Mouse (Mus musculus): Measurements from ENCODE around the gene Echdc2. TPM values are rescaled to one million over a fixed set of nuclear protein-coding genes. Genes with fewer than 3 reads are reported as not detected.
"Not testable (repeated sequence)": the region's sequence is repeated elsewhere in the genome, so short reads cannot be mapped to it uniquely, and the experiment has no call there.

Echdc2 gene
- polyA plus RNA-seq, 1 experiment from 2014 or later = 24.2 TPM

- no peak for ATAC-seq (ENCODE audit: low read depth)
- Histone ChIP-seq H3K4me1 (ENCODE audit: control insufficient read depth, low read depth, low read length) (no peaks in the 10 kb centered on the region), H3K27ac (ENCODE audit: low read length) (no peak overlapping the region), H3K9ac (ENCODE audit: low read depth, low read length) (no peak overlapping the region), H3K4me3 (ENCODE audit: low read depth, low read length) (no peak overlapping the region), H3K9me3 (replicated peaks; ENCODE audit: control insufficient read depth, low read length) (no peaks in the 10 kb centered on the region), H3K4me2 (ENCODE audit: low read depth, low read length) (no peak overlapping the region), H3K27me3 (ENCODE audit: control insufficient read depth, insufficient read depth, low read depth, low read length) (no peaks in the 10 kb centered on the region), H3K36me3 (ENCODE audit: control insufficient read depth, insufficient read depth) (no peaks in the 10 kb centered on the region)
- WGBS (ENCODE audit: insufficient replicate concordance) = 60% methylated on average over 3 of the region's 3 CpGs
Measured at GRCm38 (mm10) chr4:108130452-108130851, 34.8 kb upstream of the Echdc2 start.

GRCm38 (mm10) chr4:108136938-108137337, 28.3 kb upstream of the Echdc2 start:
- WGBS (ENCODE audit: insufficient replicate concordance) = 74% methylated on average over 5 of the region's 5 CpGs
- Histone ChIP-seq H3K4me3 (ENCODE audit: low read depth, low read length) (no peak overlapping the region), H3K4me1 (ENCODE audit: control insufficient read depth, low read depth, low read length) (no peaks in the 10 kb centered on the region), H3K9me3 (replicated peaks; ENCODE audit: control insufficient read depth, low read length) (no peaks in the 10 kb centered on the region), H3K27ac (ENCODE audit: low read length) (no peak overlapping the region), H3K4me2 (ENCODE audit: low read depth, low read length) (no peak overlapping the region), H3K9ac (ENCODE audit: low read depth, low read length) (no peak overlapping the region), H3K36me3 (ENCODE audit: control insufficient read depth, insufficient read depth) (no peaks in the 10 kb centered on the region), H3K27me3 (ENCODE audit: control insufficient read depth, insufficient read depth, low read depth, low read length) (no peaks in the 10 kb centered on the region)
- no peak for ATAC-seq (ENCODE audit: low read depth)

- H3K27ac ChIP-seq (ENCODE audit: low read length); H3K4me1 ChIP-seq (ENCODE audit: control insufficient read depth, low read depth, low read length); H3K4me3 ChIP-seq (ENCODE audit: low read depth, low read length); H3K9me3 ChIP-seq (replicated peaks; ENCODE audit: control insufficient read depth, low read length); H3K9ac ChIP-seq (ENCODE audit: low read depth, low read length); H3K27me3 ChIP-seq (ENCODE audit: control insufficient read depth, insufficient read depth, low read depth, low read length); H3K4me2 ChIP-seq (ENCODE audit: low read depth, low read length); ATAC-seq (ENCODE audit: low read depth); H3K36me3 ChIP-seq (ENCODE audit: control insufficient read depth, insufficient read depth): not testable (repeated sequence)
- WGBS (ENCODE audit: insufficient replicate concordance) = 64% methylated on average over 2 of the region's 2 CpGs
Measured at GRCm38 (mm10) chr4:108143178-108143577, 22.1 kb upstream of the Echdc2 start.

- no peaks in the 10 kb centered on the region for H3K36me3 ChIP-seq (ENCODE audit: control insufficient read depth, insufficient read depth)
- H3K4me1 ChIP-seq (ENCODE audit: control insufficient read depth, low read depth, low read length) = no peaks in the 10 kb centered on the region
- H3K9me3 ChIP-seq (replicated peaks; ENCODE audit: control insufficient read depth, low read length) = no peaks in the 10 kb centered on the region
- no peak overlapping the region for H3K9ac ChIP-seq (ENCODE audit: low read depth, low read length)
- no peak overlapping the region for H3K27ac ChIP-seq (ENCODE audit: low read length)
- H3K4me2 ChIP-seq (ENCODE audit: low read depth, low read length) = no peak overlapping the region
- no peak overlapping the region for H3K4me3 ChIP-seq (ENCODE audit: low read depth, low read length)
- H3K27me3 ChIP-seq (ENCODE audit: control insufficient read depth, insufficient read depth, low read depth, low read length) = no peaks in the 10 kb centered on the region
- no peak for ATAC-seq (ENCODE audit: low read depth)
Measured at GRCm38 (mm10) chr4:108143778-108144177, 21.5 kb upstream of the Echdc2 start.

- Histone ChIP-seq H3K4me2 (ENCODE audit: low read depth, low read length) (no peak within 1 kb of the TSS), H3K4me3 (ENCODE audit: low read depth, low read length) (no peak within 1 kb of the TSS), H3K4me1 (ENCODE audit: control insufficient read depth, low read depth, low read length) (no peaks in the 10 kb centered on the region), H3K27ac (ENCODE audit: low read length) (no peak within 1 kb of the TSS), H3K36me3 (ENCODE audit: control insufficient read depth, insufficient read depth) (no peaks in the 10 kb centered on the region), H3K27me3 (ENCODE audit: control insufficient read depth, insufficient read depth, low read depth, low read length) (no peaks in the 10 kb centered on the region), H3K9me3 (replicated peaks; ENCODE audit: control insufficient read depth, low read length) (no peaks in the 10 kb centered on the region), H3K9ac (ENCODE audit: low read depth, low read length) (no peak within 1 kb of the TSS)
- ATAC-seq (ENCODE audit: low read depth) = no peak
- WGBS (ENCODE audit: insufficient replicate concordance) = 76% methylated on average over 1 of the region's 1 CpGs
Measured at GRCm38 (mm10) chr4:108144880-108145279, 20.4 kb upstream of the Echdc2 start, which contains the start of gene Scp2. Scp2 (minus strand) TSS chr4:108144998.

- H3K4me1 ChIP-seq (ENCODE audit: control insufficient read depth, low read depth, low read length); ATAC-seq (ENCODE audit: low read depth); H3K27me3 ChIP-seq (ENCODE audit: control insufficient read depth, insufficient read depth, low read depth, low read length); H3K4me3 ChIP-seq (ENCODE audit: low read depth, low read length); H3K9ac ChIP-seq (ENCODE audit: low read depth, low read length); H3K36me3 ChIP-seq (ENCODE audit: control insufficient read depth, insufficient read depth); H3K4me2 ChIP-seq (ENCODE audit: low read depth, low read length); H3K27ac ChIP-seq (ENCODE audit: low read length); H3K9me3 ChIP-seq (replicated peaks; ENCODE audit: control insufficient read depth, low read length): not testable (repeated sequence)
- WGBS (ENCODE audit: insufficient replicate concordance) = 37% methylated on average over 3 of the region's 3 CpGs
Measured at GRCm38 (mm10) chr4:108145554-108145953, 19.7 kb upstream of the Echdc2 start.

- not testable (repeated sequence) for H3K27ac ChIP-seq (ENCODE audit: low read length); H3K4me1 ChIP-seq (ENCODE audit: control insufficient read depth, low read depth, low read length); H3K9ac ChIP-seq (ENCODE audit: low read depth, low read length); ATAC-seq (ENCODE audit: low read depth); H3K36me3 ChIP-seq (ENCODE audit: control insufficient read depth, insufficient read depth); H3K4me3 ChIP-seq (ENCODE audit: low read depth, low read length); H3K27me3 ChIP-seq (ENCODE audit: control insufficient read depth, insufficient read depth, low read depth, low read length); H3K4me2 ChIP-seq (ENCODE audit: low read depth, low read length); H3K9me3 ChIP-seq (replicated peaks; ENCODE audit: control insufficient read depth, low read length)
- 71% methylated on average over 1 of the region's 1 CpGs for WGBS (ENCODE audit: insufficient replicate concordance)
Measured at GRCm38 (mm10) chr4:108155141-108155540, 10.1 kb upstream of the Echdc2 start.

GRCm38 (mm10) chr4:108161936-108162335, 3.3 kb upstream of the Echdc2 start:
- 64% methylated on average over 8 of the region's 8 CpGs for WGBS (ENCODE audit: insufficient replicate concordance)
- no peaks in the 10 kb centered on the region for H3K9me3 ChIP-seq (replicated peaks; ENCODE audit: control insufficient read depth, low read length)
- no peaks in the 10 kb centered on the region for H3K36me3 ChIP-seq (ENCODE audit: control insufficient read depth, insufficient read depth)
- H3K27ac ChIP-seq (ENCODE audit: low read length) = no peak overlapping the region
- no peak overlapping the region for H3K4me2 ChIP-seq (ENCODE audit: low read depth, low read length)
- H3K27me3 ChIP-seq (ENCODE audit: control insufficient read depth, insufficient read depth, low read depth, low read length) = peaks cover 14% of the 10 kb centered on the region
- H3K4me1 ChIP-seq (ENCODE audit: control insufficient read depth, low read depth, low read length) = no peaks in the 10 kb centered on the region
- no peak overlapping the region for H3K4me3 ChIP-seq (ENCODE audit: low read depth, low read length)
- H3K9ac ChIP-seq (ENCODE audit: low read depth, low read length) = no peak overlapping the region
- ATAC-seq (ENCODE audit: low read depth) = no peak

- Histone ChIP-seq H3K4me3 (ENCODE audit: low read depth, low read length) (no peak overlapping the region), H3K4me1 (ENCODE audit: control insufficient read depth, low read depth, low read length) (no peaks in the 10 kb centered on the region), H3K36me3 (ENCODE audit: control insufficient read depth, insufficient read depth) (no peaks in the 10 kb centered on the region), H3K4me2 (ENCODE audit: low read depth, low read length) (no peak overlapping the region), H3K9ac (ENCODE audit: low read depth, low read length) (no peak overlapping the region), H3K9me3 (replicated peaks; ENCODE audit: control insufficient read depth, low read length) (no peaks in the 10 kb centered on the region), H3K27ac (ENCODE audit: low read length) (no peak overlapping the region), H3K27me3 (ENCODE audit: control insufficient read depth, insufficient read depth, low read depth, low read length) (peaks cover 14% of the 10 kb centered on the region)
- ATAC-seq (ENCODE audit: low read depth) = no peak
- 64% methylated on average over 3 of the region's 3 CpGs for WGBS (ENCODE audit: insufficient replicate concordance)
Measured at GRCm38 (mm10) chr4:108163291-108163690, 1.9 kb upstream of the Echdc2 start.

GRCm38 (mm10) chr4:108166874-108167273, 1.6 kb downstream of the Echdc2 start:
- Histone ChIP-seq H3K4me1 (ENCODE audit: control insufficient read depth, low read depth, low read length) (no peaks in the 10 kb centered on the region), H3K27me3 (ENCODE audit: control insufficient read depth, insufficient read depth, low read depth, low read length) (peaks cover 14% of the 10 kb centered on the region), H3K9ac (ENCODE audit: low read depth, low read length) (no peak overlapping the region), H3K36me3 (ENCODE audit: control insufficient read depth, insufficient read depth) (no peaks in the 10 kb centered on the region; the same call in 1 of the 2 replicates), H3K9me3 (replicated peaks; ENCODE audit: control insufficient read depth, low read length) (no peaks in the 10 kb centered on the region), H3K27ac (ENCODE audit: low read length) (no peak overlapping the region), H3K4me2 (ENCODE audit: low read depth, low read length) (no peak overlapping the region), H3K4me3 (ENCODE audit: low read depth, low read length) (no peak overlapping the region)
- ATAC-seq (ENCODE audit: low read depth) = no peak
- WGBS (ENCODE audit: insufficient replicate concordance) = 54% methylated on average over 4 of the region's 4 CpGs

Data from liver, embryonic 16.5 days (tissue).